Mouse (Mus musculus) T-helper 17 cell (primary cell): ENCODE measurements around the gene Ccl27a.

Source experiments
- in situ Hi-C, 2 experiments: fragments of 300-600 bp; cut with MboI, MseI; formaldehyde crosslinking; loops; 1 replicate in 1 of 2; 2 replicates in 1 of 2; pipeline ENCODE4 v1.15.1; 2025; ENCODE audit warnings: high pct_unique_total_duplicates in 2 of 2

Ccl27a gene

DNA sequence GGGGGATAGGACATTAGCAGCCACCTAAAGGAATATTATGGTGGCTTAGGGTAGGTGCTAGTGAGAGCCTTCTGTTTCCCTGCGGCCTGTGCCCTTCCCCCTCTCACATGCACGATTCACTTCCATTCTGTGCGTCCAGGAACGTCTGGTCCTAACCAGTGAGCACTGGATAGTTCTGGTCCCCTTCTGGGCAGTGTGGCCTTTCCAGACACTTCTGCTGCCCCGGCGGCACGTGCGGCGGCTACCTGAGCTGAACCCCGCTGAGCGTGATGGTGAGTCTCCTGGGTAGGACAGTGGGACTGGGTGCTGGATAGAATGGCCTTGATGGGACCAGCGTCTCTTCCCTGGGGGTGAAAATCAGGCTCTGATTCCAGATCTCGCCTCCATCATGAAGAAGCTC is 16.7 kb downstream of the Ccl27a start:
- in situ Hi-C loops = loop anchor here (10.0 to 25.0 kb wide), 3 partner anchors 157 to 507 kb away; partner anchors contain the start of gene Ccl21b (in 1 of the 2)

- in situ Hi-C loops = loop anchor here (10.0 to 25.0 kb wide), 3 partner anchors 158 to 508 kb away; partner anchors contain the start of gene Ccl21b (in 1 of the 2)
Measured at GRCm38 (mm10) chr4:41756440-41756839, 17.6 kb downstream of the Ccl27a start.

GRCm38 (mm10) chr4:41755338-41756305 is 18.4 kb downstream of the Ccl27a start, which contains the start of gene Sigmar1:
Sigmar1 (minus strand) TSS chr4:41756157.
- in situ Hi-C loops = loop anchor here (10.0 to 25.0 kb wide), 3 partner anchors 159 to 509 kb away; partner anchors contain the start of gene Ccl21b (in 1 of the 2)

DNA sequence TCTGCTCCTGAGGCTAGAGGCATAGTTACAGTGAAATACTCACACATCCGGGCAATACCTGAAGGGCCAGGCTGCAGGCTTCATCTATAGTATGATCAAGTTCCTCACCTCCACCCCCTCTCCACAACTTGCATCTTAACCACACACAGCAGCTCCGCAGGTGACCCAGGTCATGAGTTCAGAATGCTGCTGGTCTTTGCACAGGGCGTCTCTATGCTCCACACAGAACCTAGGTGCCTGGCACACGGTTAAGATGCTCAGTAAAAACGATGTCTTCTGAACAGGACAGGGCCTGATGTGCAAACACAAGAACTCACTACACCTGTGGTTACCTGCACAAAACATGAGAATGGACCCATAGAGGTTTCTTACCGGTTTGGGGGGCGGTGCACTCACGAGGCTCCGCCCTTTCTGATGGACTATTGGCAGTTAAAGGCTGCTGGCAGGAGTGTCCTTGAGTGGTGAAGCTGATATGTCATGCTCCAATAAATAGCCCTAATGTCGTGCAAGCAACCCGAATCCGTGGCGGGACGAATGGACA is 19.2 kb downstream of the Ccl27a start, which contains the start of gene Galt:
Galt (plus strand) TSS at position 432 of the 541 bp plus-strand sequence.
- in situ Hi-C loops = loop anchor here (10.0 to 25.0 kb wide), 3 partner anchors 160 to 510 kb away; partner anchors contain the start of gene Ccl21b (in 1 of the 2)

GRCm38 (mm10) chr4:41745021-41745420 is 29.0 kb downstream of the Ccl27a start:
- in situ Hi-C loops = loop anchor here in 1 of 2 experiments (10.0 kb wide), 1 partner anchor 770 kb away; the partner anchor contains the start of gene Nfx1

DNA sequence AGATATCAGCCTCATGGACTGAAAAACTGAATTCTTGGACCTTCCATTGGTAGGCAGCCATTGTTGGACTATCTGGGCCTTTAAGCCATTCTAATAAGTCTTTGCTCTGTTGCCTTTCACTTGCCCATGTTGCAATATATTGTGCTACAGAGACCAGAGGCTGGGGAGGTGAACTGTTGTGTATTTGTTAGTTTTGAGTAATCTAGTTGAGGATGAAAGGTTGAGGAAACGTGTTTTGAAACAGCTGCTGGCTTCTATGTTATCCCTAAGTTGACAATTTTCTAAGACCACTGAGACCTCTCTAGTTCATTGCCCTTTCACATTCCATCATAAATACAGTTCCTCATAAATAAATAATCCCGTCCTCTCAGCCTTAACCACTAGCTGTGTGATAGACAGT is 29.9 kb downstream of the Ccl27a start:
- in situ Hi-C loops = loop anchor here in 1 of 2 experiments (10.0 kb wide), 1 partner anchor 769 kb away; the partner anchor contains the start of gene Nfx1

DNA sequence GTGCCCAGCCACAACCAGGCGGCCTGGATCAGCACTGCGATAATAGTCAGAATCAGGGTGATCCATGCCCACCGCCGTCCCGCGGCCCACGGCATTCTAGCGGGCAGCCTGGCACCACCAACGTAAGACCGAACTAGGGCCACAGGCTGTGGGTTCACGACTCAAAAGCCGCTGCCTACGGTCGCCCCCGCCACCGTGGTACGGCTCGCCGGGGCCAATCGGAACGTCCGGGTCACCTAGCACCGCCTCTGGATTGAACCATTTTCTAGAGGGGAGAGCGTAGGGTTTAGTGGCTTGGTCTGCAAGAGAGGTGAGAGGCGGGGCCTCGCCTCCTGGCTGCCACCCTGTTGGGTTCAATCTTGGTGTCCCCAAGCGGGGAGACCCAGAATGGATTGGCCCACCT is 32.9 kb downstream of the Ccl27a start:
- in situ Hi-C loops = loop anchor here in 1 of 2 experiments (10.0 kb wide), 1 partner anchor 766 kb away; the partner anchor contains the start of gene Nfx1

- in situ Hi-C loops = loop anchor here in 1 of 2 experiments (10.0 kb wide), 1 partner anchor 766 kb away; the partner anchor contains the start of gene Nfx1
Measured at GRCm38 (mm10) chr4:41740380-41741157, 33.5 kb downstream of the Ccl27a start.

GRCm38 (mm10) chr4:41739260-41739659 is 34.8 kb downstream of the Ccl27a start:
- in situ Hi-C loops = loop anchor here in 1 of 2 experiments (10.0 kb wide), 1 partner anchor 1296 kb away; the partner anchor contains the start of gene Stoml2

DNA sequence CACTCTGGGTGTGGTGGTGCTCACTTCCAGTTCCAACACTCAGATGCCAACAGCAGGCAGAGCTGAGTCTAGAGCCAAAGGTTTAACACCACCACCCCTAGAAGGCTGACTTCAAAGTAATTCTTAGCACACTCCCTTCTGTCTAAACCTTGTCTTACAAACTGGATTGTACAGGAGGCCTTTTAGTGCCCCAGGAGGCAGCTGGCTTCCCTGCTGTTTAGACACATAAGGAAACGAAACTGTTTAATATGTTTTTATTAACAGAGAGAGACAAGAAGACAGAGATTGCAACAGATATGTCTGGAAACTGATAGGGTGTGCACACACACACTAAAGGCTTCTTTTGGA is 35.8 kb downstream of the Ccl27a start:
- in situ Hi-C loops = loop anchor here in 1 of 2 experiments (10.0 kb wide), 1 partner anchor 1297 kb away; the partner anchor contains the start of gene Stoml2

GRCm38 (mm10) chr4:41737602-41738255 is 36.3 kb downstream of the Ccl27a start:
- in situ Hi-C loops = loop anchor here in 1 of 2 experiments (10.0 kb wide), 1 partner anchor 1297 kb away; the partner anchor contains the start of gene Stoml2

- in situ Hi-C loops = loop anchor here in 1 of 2 experiments (10.0 kb wide), 1 partner anchor 1304 kb away; the partner anchor contains the start of gene Stoml2
Measured at GRCm38 (mm10) chr4:41731052-41731765, 42.8 kb downstream of the Ccl27a start, which contains the start of gene Arid3c. Arid3c (minus strand) TSS chr4:41731142.

DNA sequence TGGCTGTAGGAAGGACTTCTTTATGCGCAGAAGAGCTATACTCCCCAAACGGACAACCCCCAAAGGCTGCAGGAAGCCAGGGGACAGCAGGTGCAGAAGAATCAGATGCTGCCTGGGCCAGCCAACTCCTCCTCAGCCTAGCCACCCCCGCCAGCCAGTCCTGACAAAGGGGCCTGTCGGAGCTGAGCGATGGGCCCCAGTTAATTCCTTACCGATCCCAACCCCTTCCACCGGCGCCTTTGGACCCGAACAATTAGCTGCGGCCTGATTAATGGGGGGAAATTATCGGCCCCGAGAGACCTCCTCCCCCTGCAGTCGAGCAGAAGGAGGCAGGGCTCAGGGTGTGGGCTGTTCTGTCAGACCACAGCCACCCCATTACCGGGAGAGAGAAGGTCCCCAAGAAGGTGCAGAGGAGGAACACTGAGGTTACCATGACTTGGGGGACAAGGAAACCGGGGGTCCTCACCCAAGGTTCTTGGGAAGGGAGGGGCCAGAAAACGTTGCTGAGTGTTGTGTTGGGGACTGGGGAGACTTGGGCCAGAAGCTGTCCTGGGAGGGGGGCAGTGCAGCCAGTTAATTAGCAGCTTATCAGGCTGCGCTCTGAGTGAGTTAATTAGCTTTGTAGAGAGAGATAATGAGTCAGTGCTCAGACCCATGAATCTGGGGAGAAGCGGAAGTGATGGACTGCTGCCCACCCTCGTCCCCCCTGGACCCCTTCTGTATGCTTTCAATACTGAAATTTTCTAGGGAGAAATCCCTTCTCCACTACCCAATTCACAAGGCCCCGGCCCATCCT is 47.0 kb downstream of the Ccl27a start:
- in situ Hi-C loops = loop anchor here in 1 of 2 experiments (10.0 kb wide), 1 partner anchor 1718 kb away; the partner anchor contains the start of gene Tesk1

DNA sequence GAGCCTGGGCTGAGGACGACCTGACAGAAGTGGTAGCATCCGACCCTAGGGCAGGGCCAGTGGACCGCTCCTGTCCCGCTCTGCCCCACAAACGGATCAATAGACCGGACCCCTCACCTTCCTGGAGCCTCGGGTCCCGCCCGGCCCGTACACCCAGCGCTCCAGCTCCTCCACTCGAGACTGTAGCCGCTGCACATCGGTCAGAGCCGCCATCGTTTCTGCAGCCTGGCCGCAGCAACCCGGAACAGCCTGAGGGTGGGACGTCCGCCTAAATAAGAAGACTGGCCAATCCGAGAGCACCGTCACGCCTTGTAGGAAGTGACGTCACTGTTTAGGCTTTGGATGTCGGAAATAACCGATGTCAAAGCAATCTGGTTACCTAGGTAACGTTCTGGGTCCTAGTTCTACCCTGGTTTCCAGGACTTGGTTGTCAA is 51.1 kb downstream of the Ccl27a start, which contains the start of gene Dctn3:
Dctn3 (minus strand) TSS at position 253 of the 434 bp plus-strand sequence.
- in situ Hi-C loops = loop anchor here (10.0 to 25.0 kb wide), 4 partner anchors 1011 to 1722 kb away; partner anchors contain the start of genes Aptx (in 2 of the 2), Dnaja1 (in 2 of the 2), Tesk1 (in 2 of the 2) and Fam166b (in 1 of the 2)
